Mouse (Mus musculus) megakaryocyte, embryonic 14.5 days (primary cell): ENCODE data around the gene Brap.
"Not testable (repeated sequence)": the region's sequence is repeated elsewhere in the genome, so short reads cannot be mapped to it uniquely, and the experiment has no call there.

ENCODE experiments used
- FLI1 ChIP-seq: IDR thresholded peaks from 2 replicates; pipeline ENCODE4 v1.6.1; 2012; ENCODE audit warnings: low read length, inconsistent platforms, mixed read lengths
- GATA1 ChIP-seq: IDR thresholded peaks from 3 replicates; pipeline ENCODE4 v1.6.1; 2012; ENCODE audit warnings: mixed read lengths, low read length, inconsistent platforms, borderline replicate concordance

DNA sequence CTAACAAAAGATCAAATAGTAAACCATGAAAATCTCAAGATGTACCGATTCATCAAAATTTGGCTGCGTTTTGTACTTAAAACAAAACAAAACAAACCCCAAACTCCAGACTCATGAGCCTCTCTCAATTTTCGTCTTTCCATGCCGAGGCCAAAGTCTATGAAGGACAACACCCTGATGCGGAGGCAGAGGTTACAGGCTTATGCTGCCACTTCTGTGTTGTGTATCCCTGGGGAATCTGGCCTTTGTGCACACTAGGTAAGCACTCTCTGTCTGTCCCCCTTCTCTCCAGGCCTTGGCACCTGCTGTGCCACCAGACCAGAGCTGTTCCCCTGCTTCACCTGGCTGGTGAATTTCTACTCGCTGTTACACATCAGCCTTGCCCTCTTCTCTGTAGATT lies 2.7 kb upstream of the Brap start:
- TF ChIP-seq GATA1, FLI1: not testable (repeated sequence)
